Mouse (Mus musculus): Measurements from ENCODE around the gene Proca1. TPM values are rescaled to one million over a fixed set of nuclear protein-coding genes. Genes with fewer than 3 reads are reported as not detected.

Gene Proca1
- polyA plus RNA-seq, 1 experiment from 2014 or later = 2.8 TPM

GRCm38 (mm10) chr11:78247012-78247348 is 53.8 kb downstream of the Proca1 start:
- H3K9ac ChIP-seq (replicated peaks; ENCODE audit: low read depth, low read length) = no peak overlapping the region
- peaks cover 6% of the 10 kb centered on the region; the same call in 1 of the 2 replicates for H3K36me3 ChIP-seq (ENCODE audit: control insufficient read depth, insufficient read depth, low read length)
- no peaks in the 10 kb centered on the region for H3K27me3 ChIP-seq (ENCODE audit: control insufficient read depth, insufficient read depth, low read length)
- no peak overlapping the region for H3K27ac ChIP-seq (ENCODE audit: low read depth, low read length)
- no peaks in the 10 kb centered on the region for H3K9me3 ChIP-seq (ENCODE audit: control insufficient read depth, low read length)
- H3K4me1 ChIP-seq (ENCODE audit: control insufficient read depth, insufficient read depth, low read length) = peaks cover 20% of the 10 kb centered on the region
- peak overlapping the region; percentile 98; the same call in 1 of the 2 replicates for H3K4me3 ChIP-seq (ENCODE audit: low read depth, low read length)
- no peak for ATAC-seq (ENCODE audit: low read depth)
- 76% methylated on average over 3 of the region's 3 CpGs for WGBS
- peak overlapping the region; percentile 55 for H3K4me2 ChIP-seq (ENCODE audit: low read depth, low read length)

- H3K36me3 ChIP-seq (ENCODE audit: control insufficient read depth, insufficient read depth, low read length) = peaks cover 12% of the 10 kb centered on the region; the same call in 1 of the 2 replicates
- no peaks in the 10 kb centered on the region for H3K9me3 ChIP-seq (ENCODE audit: control insufficient read depth, low read length)
- H3K4me1 ChIP-seq (ENCODE audit: control insufficient read depth, insufficient read depth, low read length) = peaks cover 20% of the 10 kb centered on the region
- peak overlapping the region; percentile 8; the same call in 1 of the 2 replicates for H3K4me2 ChIP-seq (ENCODE audit: low read depth, low read length)
- 66% methylated on average over 4 of the region's 4 CpGs for WGBS
- no peak overlapping the region for H3K9ac ChIP-seq (replicated peaks; ENCODE audit: low read depth, low read length)
- no peak for ATAC-seq (ENCODE audit: low read depth)
- H3K4me3 ChIP-seq (ENCODE audit: low read depth, low read length) = no peak overlapping the region
- H3K27me3 ChIP-seq (ENCODE audit: control insufficient read depth, insufficient read depth, low read length) = no peaks in the 10 kb centered on the region
- no peak overlapping the region for H3K27ac ChIP-seq (ENCODE audit: low read depth, low read length)
These were observed 54.5 kb downstream of the Proca1 start for GRCm38 (mm10) chr11:78247727-78248140.

Small RNAs within 50 kb of the gene (microRNA-seq; reads per million reads assigned to microRNA genes)
- not detected for gene Mir7653

Other genes starting within 250 kb of the Proca1 start
- 16.3 and 19.0 TPM in 2 replicates for gene Phf12, start 210.6 kb upstream of the Proca1 start, polyA plus RNA-seq (2014; fragmentation: Nextera tagmentation; extraction: Ambion mirVana)
- 55.6 and 58.6 TPM in 2 replicates for gene Dhrs13, start 161.1 kb upstream of the Proca1 start, polyA plus RNA-seq (2014; fragmentation: Nextera tagmentation; extraction: Ambion mirVana)
- gene Flot2, start 155.5 kb upstream of the Proca1 start, polyA plus RNA-seq (2014; fragmentation: Nextera tagmentation; extraction: Ambion mirVana) = 106 and 117 TPM in 2 replicates
- gene Eral1, start 113.0 kb upstream of the Proca1 start, polyA plus RNA-seq (2014; fragmentation: Nextera tagmentation; extraction: Ambion mirVana) = 30.4 and 33.6 TPM in 2 replicates
- 29.3 and 35.6 TPM in 2 replicates for gene Fam222b, start 98.7 kb upstream of the Proca1 start, polyA plus RNA-seq (2014; fragmentation: Nextera tagmentation; extraction: Ambion mirVana)
- 56.5 and 77.9 TPM in 2 replicates for gene Traf4, start 27.8 kb upstream of the Proca1 start, polyA plus RNA-seq (2014; fragmentation: Nextera tagmentation; extraction: Ambion mirVana)
- 3.9 and 6.1 TPM in 2 replicates for gene Nek8, start 16.7 kb upstream of the Proca1 start, polyA plus RNA-seq (2014; fragmentation: Nextera tagmentation; extraction: Ambion mirVana)
- 14.6 and 16.7 TPM in 2 replicates for gene Tlcd1, start 16.7 kb upstream of the Proca1 start, polyA plus RNA-seq (2014; fragmentation: Nextera tagmentation; extraction: Ambion mirVana)
- gene Rpl23a, start 9.8 kb upstream of the Proca1 start, polyA plus RNA-seq (2014; fragmentation: Nextera tagmentation; extraction: Ambion mirVana) = 906 and 951 TPM in 2 replicates
- 61.5 and 63.9 TPM in 2 replicates for gene Rab34, start 5.0 kb upstream of the Proca1 start, polyA plus RNA-seq (2014; fragmentation: Nextera tagmentation; extraction: Ambion mirVana)
- 98.1 and 107 TPM in 2 replicates for gene Sdf2, start 52.4 kb downstream of the Proca1 start, polyA plus RNA-seq (2014; fragmentation: Nextera tagmentation; extraction: Ambion mirVana)
- 22.3 and 32.0 TPM in 2 replicates for gene Supt6, start 52.6 kb downstream of the Proca1 start, polyA plus RNA-seq (2014; fragmentation: Nextera tagmentation; extraction: Ambion mirVana)
- gene 2610507B11Rik, start 68.4 kb downstream of the Proca1 start, polyA plus RNA-seq (2014; fragmentation: Nextera tagmentation; extraction: Ambion mirVana) = 63.2 and 73.7 TPM in 2 replicates
- 0.08 and 0.30 TPM in 2 replicates for gene BC030499, start 97.4 kb downstream of the Proca1 start, polyA plus RNA-seq (2014; fragmentation: Nextera tagmentation; extraction: Ambion mirVana)
- gene Spag5, start 108.1 kb downstream of the Proca1 start, polyA plus RNA-seq (2014; fragmentation: Nextera tagmentation; extraction: Ambion mirVana) = 3.4 and 3.5 TPM in 2 replicates
- gene Aldoc, start 129.6 kb downstream of the Proca1 start, polyA plus RNA-seq (2014; fragmentation: Nextera tagmentation; extraction: Ambion mirVana) = 245 and 350 TPM in 2 replicates
- 71.4 and 80.0 TPM in 2 replicates for gene Pigs, start 135.0 kb downstream of the Proca1 start, polyA plus RNA-seq (2014; fragmentation: Nextera tagmentation; extraction: Ambion mirVana)
- 74.8 and 91.5 TPM in 2 replicates for gene Unc119, start 150.1 kb downstream of the Proca1 start, polyA plus RNA-seq (2014; fragmentation: Nextera tagmentation; extraction: Ambion mirVana)
- not detected in 2 replicates for gene Foxn1, start 193.2 kb downstream of the Proca1 start, polyA plus RNA-seq (2014; fragmentation: Nextera tagmentation; extraction: Ambion mirVana)
- gene Slc13a2, start 228.8 kb downstream of the Proca1 start, polyA plus RNA-seq (2014; fragmentation: Nextera tagmentation; extraction: Ambion mirVana) = not detected in 2 replicates